Mouse (Mus musculus) cerebellum, postnatal 4 days (tissue): ENCODE data around the gene Psmc5.

Experiments
- DNase-seq, 2 experiments: peaks; one replicate each; pipeline ENCODE4 v3.0.0; 2022; ENCODE audit warnings: low spot score in 2 of 2, mixed read lengths in 1 of 2

Psmc5 gene

DNA sequence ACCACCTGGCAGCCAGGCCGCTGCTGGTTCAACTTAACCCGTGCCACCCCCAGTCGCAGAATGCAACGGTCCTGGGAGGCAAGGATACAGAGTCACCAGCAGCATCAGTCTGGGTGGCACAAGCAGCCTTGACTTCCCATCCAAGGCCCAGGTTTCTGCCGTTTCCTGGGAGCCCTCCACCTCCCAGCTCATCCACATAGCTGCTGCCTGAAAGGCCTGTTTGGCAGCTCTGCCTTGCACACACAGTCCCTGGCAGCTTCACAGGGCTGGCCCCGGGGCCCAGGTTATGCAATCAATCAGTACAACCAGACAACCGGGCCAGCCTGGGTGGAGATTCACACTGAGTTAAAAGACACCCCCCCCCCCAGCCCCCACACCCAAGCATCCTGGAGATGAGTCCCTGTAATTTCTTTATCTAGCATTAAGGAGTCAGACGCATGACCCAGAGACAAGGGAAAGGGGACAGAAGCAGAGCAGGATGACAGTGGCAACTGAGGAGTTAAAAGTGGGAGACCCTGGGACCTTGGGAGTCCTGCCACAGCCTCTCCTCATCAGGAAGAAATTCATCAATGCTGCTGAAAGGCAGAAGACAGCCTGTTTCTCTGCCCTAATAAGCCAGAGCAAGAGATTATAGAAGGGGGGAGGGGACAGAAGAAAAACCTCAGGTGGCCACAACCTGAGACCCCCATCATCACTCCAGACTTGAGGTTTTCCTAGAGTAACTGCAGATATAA lies 12.5 kb downstream of the Psmc5 start:
- DNase-seq, result peak in 1 of 2 experiments; percentile 48

DNA sequence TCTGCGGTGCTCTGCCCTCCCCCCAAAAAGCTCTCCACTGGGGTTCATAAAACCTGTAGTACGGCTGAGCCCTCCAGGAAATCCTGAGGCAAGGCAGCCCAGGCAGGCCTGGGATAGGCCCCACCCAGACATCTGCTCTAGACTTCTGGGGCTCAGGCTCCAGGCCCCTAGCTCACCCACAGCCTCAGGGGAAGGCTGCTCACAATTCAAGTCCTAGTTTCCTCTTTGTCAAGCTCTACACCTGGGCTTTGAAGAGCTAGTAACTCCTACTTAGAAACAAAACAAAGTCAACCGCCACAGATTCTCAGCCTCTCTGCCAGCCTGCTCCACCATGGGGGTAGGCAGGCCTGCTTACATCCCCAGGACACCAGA lies 13.1 kb downstream of the Psmc5 start:
- no peak for DNase-seq

DNA sequence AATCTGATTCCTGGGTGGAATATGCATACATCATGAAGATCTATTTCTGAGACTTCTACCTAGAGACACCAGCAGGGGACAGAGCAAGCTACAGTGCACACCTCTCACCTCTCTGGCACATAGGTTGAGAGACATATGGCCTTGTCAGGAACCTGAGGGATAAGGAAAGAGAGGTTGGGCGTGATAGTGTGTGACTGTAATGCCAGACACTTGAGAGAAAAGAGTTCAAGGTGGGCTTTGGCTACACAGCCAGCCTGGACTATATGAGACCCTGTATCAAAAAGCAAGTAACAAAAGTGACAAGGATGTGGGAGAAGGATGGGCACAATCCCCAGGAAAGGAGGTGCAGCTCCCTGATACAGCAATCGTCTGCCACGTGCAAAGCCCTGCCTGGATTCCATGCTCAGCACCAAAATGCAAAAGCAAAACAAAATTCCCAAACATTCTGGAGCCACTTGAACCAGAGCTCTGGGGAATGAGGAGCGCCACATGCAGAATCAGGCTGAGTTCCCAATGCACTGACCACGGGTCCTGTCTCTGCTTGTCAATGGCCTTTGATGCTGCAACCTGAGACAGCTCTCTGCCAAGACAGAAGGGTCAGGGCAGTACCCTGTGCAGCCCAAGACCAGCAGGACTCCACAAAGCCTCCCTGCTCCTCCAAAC lies 15.3 kb downstream of the Psmc5 start:
- DNase-seq, result no peak

DNA sequence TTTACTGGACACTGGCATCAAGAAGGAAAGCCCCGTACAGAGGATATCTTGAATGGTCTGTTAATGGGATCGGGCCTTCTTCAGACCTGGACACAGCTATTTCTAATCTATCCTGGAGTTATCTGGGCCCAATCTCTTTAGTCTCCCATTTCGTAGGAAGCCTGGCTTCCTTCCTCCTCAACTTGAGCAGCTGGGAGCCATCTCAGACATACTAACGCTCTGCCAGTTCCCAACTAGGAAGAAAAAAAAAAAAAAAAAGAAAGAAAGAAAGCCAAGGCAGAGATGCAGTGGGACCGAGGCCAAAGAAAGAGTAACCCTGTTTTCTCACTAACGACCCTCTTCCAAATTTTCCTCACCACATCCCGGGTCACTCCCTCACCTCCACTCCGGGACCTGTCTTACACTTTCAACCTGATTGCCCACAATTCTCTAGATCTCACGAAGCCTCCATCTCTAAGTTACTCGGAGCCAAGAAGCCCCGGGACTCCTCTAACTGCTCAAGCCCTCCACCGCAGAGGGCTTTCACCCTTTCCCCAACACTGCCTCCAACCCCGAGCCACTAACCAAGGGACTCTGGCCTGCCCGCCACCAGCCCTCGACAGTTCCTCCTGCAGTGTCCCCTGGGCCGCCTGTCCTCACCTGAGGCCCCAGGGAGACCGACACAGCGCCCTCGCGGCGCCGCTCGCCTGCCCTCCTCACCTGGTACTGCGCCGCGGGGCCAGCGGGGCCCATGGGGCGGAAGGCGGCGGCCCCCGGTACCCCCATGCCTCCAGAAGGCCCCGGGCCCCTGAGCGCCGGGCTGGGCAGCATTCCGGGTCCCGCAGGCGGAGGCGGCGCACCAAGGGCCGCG lies 16.1 kb downstream of the Psmc5 start:
- peak in 1 of 2 experiments; percentile 30 for DNase-seq

DNA sequence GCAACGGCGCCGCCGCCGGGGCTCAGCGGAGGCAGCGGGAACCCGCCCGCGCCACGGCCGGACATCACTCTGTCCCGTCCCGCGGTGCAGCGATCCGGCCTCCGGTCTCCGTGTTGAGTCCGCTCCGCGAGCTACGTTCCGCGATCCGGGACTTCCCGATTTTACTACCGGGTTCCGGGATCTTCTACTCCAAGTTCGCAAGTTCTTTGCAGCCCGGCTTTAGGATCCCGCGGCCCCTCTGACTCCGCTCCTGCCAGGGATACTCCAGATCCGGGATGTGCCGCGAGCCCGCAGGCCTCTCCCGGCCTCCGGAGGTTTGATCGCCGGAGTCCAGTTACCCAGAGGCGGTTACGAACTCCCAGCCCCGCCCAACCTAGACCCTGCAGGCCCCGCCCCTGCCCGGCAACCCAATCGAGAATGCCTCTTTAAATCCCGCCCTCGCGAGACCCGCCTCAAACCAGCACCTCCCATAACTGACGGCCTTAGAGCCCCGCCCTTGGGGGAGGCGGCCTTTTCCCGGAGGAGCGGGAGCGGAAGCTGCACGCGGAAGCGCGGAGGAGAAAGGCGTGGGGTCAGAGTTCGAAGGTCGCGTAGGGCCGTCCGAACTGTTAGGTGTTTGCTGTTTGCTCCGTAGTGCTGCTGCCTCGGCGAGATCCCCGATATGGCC lies 16.8 kb downstream of the Psmc5 start, which contains the start of gene Smarcd2:
Gene Smarcd2, minus strand, starts transcription at position 329 of the 667 bp plus-strand sequence.
- DNase-seq, result peak; percentile 94 to 98

DNA sequence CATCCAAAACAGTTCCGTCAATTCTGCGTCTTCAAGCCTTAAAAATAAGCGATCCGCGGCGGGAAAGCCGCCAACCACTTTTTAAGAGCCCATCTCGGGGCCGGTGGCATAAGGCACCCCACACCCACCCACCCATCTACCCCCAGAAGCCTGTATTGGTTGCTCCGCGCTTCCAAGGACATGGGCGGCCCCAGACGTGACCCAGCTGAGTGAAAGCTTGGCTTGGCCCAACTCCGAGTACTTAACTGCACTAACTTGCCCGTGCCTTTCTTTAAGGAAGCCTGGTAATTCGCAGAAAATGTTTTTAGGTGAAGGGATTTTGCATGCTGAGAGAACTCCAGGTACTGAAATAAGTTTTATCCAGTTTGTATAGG lies 17.3 kb downstream of the Psmc5 start:
- no peak for DNase-seq

DNA sequence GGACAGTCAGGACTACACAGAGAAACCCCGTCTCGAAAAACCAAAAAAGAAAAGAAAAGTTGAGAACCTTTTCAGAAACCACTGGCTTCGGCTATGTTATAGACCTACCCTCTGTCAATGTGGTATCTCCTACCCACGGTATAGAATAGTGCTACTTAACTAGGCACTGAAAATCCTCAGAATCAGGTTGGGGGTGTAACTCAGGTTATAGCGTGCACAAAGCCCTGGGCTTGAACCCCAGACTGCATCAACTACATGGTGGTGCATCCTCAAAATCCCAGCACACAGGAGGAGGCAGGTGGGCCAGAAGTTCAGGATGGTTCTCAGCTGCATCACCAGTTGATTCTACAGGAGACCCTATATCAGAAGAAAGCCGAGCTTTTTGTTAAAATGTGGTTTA lies 17.9 kb downstream of the Psmc5 start:
- no peak for DNase-seq

DNA sequence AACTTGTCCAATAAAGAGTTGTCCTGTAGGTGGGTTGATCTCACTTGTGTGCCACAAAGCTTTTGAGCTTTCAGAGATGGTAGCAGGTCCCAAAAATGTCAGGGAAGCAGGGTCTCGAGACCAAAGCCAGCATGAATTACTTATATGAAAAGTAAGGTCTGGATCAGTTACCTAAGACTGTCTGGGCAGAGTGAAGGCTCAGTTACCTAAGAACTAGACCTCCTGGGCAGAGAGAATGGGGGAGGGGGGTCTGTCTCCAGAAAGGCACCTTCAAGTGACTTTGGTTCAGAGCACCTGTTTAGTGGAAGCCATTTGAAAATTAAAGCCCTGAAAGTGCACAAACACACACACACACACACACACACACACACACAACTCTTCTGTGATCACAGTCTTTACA lies 18.4 kb downstream of the Psmc5 start:
- DNase-seq, result no peak

DNA sequence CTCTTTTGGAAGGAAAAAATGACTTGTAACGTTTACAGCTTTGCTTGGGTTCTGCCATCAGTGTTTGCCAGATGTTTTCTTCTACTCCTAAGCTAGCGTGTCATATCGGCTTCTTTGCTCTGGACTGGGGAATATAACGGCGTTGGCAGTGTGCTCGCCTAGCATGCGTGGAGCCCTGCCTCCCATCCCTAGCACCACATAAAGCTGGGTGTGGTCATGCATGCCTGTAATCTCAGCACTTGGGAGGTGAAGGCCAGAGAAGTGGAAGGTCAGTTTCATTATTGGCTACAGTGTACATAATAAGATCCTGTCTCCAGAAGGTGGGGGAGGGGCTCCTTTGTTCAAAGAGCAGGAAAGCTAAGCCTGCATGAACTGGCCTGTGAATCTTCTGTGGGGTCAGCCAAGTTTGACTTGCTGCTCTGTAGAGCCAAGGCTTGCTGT lies 19.0 kb downstream of the Psmc5 start:
- DNase-seq, result no peak

DNA sequence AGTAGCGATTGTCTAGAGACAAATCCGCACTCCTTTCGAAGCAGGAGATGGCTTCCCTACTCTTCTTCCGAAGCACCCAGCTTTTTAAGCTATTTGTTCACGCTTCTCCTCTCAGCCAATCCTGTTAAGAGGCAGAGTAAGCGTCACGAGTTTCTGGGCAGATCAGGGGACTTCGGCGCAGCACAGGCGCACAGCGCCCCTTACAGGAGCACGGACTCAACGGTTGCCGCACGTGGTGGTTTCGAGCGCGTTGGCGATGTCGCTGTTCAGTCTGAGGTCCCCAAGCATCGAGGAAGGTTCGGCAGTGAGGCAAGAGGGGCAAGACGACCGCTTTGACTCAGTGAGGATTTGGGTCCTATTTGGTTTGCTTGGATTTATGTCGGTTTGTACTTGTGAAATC lies 20.5 kb downstream of the Psmc5 start, which contains the start of gene Tcam1:
Gene Tcam1, plus strand, starts transcription at position 219 of the 400 bp plus-strand sequence.
- peak; percentile 92 to 96 for DNase-seq

DNA sequence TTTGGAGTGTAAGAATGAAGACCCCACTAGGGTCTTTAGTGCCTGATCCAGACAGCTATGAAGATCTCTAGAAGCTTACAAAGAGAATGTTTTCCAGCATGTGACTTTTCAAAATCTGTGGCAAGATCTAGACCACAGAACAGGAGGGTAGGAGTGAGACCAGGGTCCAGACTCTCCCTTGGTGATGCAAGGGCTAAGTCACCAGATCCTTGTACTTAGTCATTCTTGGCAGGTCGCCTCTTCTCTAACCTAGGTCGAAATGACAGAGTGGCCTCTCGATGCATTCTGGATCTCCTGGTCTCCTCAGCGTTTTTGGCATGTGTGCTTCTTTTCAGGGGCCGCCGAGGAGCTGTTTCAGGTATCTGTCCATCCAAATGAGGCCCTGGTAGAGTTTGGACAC lies 26.5 kb downstream of the Psmc5 start:
- DNase-seq, result no peak

DNA sequence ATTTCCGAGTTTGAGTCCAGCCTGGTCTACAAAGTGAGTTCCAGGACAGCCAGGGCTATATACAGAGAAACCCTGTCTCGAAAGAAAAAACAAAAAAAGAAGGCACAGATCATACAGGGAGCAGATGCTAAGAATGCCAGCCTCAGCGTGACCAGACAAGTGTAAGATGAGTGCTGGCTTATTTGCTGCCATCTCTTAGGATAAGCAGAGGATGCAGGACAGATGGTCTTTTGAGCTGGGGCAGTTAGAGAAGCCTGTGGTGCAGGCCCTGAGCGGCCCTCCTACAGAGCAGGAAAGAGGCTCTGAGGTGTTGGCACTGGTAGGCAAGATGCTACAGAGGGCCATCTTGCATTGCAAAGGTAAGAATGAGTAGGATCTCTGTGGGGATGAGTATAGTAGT lies 27.4 kb downstream of the Psmc5 start:
- no peak for DNase-seq

DNA sequence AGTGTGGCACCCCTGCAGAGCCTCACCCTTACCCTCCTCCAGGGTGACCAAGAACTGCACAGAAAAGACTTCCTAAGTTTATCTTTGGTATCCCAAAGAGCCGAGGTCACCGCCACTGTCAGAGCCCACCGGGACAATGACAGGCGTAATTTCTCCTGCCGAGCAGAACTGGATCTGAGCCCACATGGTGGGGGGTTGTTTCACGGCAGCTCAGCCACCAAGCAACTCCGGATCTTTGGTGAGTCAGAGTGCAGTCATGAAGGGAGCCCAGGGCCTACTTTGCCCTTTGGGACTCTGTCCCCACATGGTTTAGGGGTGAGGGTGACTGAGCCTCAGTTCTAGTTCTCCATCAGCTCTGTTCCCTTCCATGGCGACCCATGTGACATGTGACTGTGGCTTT lies 28.2 kb downstream of the Psmc5 start:
- DNase-seq, result no peak

DNA sequence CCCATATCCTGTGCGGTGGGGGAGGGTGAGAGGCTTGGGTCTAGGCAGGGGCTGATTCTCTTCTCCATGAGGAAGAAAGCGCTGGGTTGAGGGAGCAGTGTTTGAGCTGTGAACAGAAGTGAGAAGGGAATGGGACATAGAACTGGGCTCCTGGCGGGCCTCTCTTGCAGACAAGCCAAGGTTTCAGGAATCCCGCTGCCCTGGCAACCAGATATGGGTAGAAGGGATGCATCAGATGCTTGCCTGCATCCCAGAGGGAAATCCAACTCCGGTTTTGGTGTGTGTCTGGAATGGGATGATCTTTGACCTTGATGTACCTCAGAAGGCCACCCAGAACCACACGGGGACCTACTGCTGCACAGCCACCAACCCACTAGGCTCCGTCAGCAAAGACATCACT lies 30.3 kb downstream of the Psmc5 start:
- DNase-seq, result no peak

DNA sequence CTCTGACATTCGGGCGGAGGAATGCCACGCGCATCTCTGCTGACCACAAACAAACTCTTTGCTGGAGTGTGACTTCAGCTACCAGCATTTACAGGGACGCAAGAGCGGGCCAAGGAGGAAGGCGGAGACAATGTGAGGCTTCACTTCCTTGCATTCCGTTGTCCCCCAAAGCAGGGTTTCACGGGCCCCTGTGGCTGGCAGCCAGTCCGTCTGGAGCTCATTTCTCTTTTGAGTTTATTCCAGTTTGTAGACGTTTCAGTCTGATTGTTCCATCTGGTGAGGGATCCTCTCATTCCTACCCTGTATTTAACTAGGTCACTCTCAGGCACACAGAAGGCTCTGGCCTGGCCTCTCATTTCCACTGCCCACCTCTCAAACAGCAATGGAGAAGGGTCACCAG lies 31.0 kb downstream of the Psmc5 start:
- DNase-seq, result no peak

DNA sequence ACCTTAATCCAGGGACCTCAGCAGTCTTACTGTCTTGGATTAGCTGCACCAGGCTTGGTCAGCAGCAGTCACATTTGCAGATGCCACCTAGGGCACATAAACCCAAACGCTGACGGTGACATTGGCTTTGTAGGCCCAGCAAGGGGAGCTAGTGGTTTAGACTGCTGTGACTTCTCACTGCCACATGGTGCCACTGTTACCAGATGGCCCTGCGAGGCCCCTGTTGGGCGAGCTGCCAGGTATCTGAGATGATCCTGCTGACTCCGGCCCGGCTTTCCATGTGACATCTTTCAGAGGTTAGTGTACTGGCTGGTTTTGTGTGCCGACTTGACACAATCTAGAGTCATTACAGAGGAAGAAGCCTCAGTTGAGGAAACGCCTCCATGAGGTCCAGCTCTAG lies 33.4 kb downstream of the Psmc5 start:
- DNase-seq, result peak; percentile 60 to 85

DNA sequence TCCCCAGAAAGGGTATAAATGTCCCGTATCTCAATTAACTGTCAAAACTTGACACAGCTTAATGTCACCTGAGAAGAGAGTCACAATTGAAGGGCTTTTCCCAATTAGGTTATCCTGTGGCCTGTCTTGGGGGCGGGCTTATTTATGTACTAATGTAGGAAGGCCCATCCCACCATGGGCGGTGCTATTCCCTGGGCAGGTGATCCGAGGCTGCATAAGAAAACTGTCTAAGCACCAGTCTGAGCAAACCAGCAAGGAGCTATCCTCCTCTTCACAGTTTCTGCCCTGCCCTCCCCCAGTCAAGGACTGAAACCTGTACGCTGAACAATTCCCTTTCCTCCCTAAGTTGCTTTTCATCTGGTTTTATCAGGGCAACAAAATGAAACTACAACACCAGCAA lies 34.4 kb downstream of the Psmc5 start:
- DNase-seq, result no peak

DNA sequence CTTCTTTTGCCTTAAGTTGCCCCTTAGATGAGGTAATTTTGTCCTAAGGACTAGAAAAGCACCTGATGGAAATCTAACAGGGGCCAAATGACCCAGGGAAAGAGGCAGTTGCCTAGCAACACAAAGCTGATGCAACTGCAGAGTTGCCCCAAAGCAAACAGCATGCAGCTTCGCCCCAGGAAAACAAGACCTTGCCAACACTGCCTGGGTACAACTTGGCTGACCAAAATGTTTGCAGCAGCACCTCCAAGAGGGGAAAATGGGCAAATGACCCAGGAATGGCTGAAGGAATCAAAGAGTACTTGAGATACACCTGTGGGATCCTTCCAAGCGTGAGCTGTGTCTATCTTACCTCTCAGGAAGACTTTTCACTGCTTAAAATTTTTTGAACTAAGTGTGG lies 35.9 kb downstream of the Psmc5 start:
- DNase-seq, result peak in 1 of 2 experiments; percentile 45

DNA sequence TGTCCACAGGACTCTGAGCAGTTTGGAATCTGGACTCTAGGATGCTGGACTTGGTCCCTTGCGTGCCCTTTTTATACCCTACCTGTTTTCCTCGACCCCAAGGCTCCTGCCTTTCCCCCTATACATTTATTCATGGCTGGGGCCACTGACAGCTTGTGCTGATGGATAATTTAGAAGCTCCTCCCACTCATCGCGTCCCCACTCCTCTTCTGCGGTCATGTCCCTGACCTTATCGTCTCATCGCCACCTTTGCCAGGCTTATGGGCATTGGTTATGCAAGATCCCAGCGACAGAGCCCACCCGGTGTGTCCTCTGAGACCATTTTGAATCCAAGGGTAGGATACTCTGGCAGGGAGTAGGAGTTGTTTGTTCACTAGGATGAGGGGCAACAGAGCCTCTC lies 45.8 kb downstream of the Psmc5 start, which contains the start of gene Gh:
Gene Gh, minus strand, starts transcription at position 101 of the 400 bp plus-strand sequence.
- no peak for DNase-seq

DNA sequence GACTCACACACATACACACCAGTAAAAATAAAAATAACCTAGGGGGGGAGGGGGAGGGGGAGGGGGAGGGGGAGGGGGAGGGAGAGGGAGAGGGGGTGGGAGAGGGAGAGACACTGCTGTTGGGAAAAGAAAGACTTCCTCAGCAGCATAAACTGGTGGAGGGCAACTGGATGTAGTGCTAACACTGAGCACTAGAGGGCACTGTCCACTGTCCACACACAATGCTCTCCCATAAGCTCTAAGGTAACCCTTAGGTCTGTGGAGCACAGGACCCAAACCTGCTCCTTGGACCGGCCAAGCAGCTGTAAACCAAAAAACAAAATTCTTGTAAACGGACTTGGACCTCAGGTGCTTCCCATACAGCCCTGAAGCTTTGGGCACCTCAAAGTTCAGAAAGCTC lies 46.7 kb downstream of the Psmc5 start:
- DNase-seq, result peak in 1 of 2 experiments; percentile 56

DNA sequence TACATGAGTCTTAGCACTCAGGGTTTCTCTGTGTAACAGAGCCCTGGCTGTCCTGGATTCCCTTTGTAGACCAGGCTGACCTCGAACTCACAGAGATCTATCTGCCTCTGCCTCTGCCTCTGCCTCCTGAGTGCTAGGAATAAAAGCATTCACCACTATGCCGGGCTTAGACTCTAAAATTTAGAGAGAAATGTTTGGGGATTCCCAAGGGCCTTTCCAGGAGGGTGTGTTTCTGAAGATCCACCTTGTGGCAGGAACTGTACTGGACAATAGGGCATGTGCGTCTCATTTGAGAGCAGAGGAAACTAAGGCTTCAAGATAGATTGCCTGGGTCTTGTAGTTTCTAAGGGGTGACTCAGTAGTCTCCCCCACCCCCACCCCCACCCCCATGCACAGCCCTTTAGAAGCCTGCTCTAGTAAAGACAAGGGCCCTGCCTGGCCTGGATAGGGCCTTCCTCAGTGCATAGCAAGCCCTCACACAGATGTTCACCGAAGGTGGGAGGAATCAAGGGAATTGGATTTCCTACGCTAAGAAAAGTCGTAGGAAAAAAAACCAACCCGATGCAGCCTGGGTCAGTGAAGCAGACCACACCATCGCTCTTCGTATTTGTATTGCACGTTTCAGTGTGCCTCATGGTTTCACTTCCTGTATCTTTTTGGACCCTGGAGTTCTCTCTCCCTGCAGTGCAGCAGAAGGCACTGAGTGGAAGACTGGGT lies 49.6 kb downstream of the Psmc5 start:
- no peak for DNase-seq
